Mouse (Mus musculus): Measurements from ENCODE around the gene Ergic2. TPM values are rescaled to one million over a fixed set of nuclear protein-coding genes. Genes with fewer than 3 reads are reported as not detected.
"Not testable (repeated sequence)": the region's sequence is repeated elsewhere in the genome, so short reads cannot be mapped to it uniquely, and the experiment has no call there.

The Ergic2 gene
- polyA plus RNA-seq, 1 experiment from 2014 or later: 182 TPM

GRCm38 (mm10) chr6:148205134-148205533 is 7.0 kb downstream of the Ergic2 start:
- Histone ChIP-seq H3K9ac (no peak overlapping the region), H3K36me3 (peaks cover 32% of the 10 kb centered on the region), H3K4me1 (replicated peaks) (peaks cover 1% of the 10 kb centered on the region), H3K9me3 (no peaks in the 10 kb centered on the region), H3K27me3 (no peaks in the 10 kb centered on the region), H3K27ac (replicated peaks) (no peak overlapping the region), H3K4me3 (no peak overlapping the region), H3K4me2 (no peak overlapping the region)
- no peak for ATAC-seq (ENCODE audit: low FRiP score, low read depth)
- WGBS: 87% methylated on average over 1 of the region's 1 CpGs

- Histone ChIP-seq H3K36me3 (peaks cover 59% of the 10 kb centered on the region), H3K27ac (replicated peaks) (no peak overlapping the region), H3K4me1 (replicated peaks) (no peaks in the 10 kb centered on the region), H3K27me3 (no peaks in the 10 kb centered on the region), H3K4me2 (no peak overlapping the region), H3K9me3 (no peaks in the 10 kb centered on the region), H3K4me3 (no peak overlapping the region), H3K9ac (no peak overlapping the region)
- ATAC-seq (ENCODE audit: low FRiP score, low read depth): no peak
- WGBS: 98% methylated on average over 3 of the region's 3 CpGs
Observed at GRCm38 (mm10) chr6:148199729-148200128, 12.4 kb downstream of the Ergic2 start.

GRCm38 (mm10) chr6:148199177-148199576 is 13.0 kb downstream of the Ergic2 start:
- WGBS: 90% methylated on average over 2 of the region's 2 CpGs
- no peak overlapping the region for H3K4me3 ChIP-seq
- peaks cover 64% of the 10 kb centered on the region for H3K36me3 ChIP-seq
- ATAC-seq (ENCODE audit: low FRiP score, low read depth): no peak
- no peaks in the 10 kb centered on the region for H3K9me3 ChIP-seq
- H3K27ac ChIP-seq (replicated peaks): no peak overlapping the region
- no peaks in the 10 kb centered on the region for H3K27me3 ChIP-seq
- H3K4me2 ChIP-seq: no peak overlapping the region
- H3K4me1 ChIP-seq (replicated peaks): no peaks in the 10 kb centered on the region
- H3K9ac ChIP-seq: no peak overlapping the region

- H3K9ac ChIP-seq: no peak overlapping the region
- 93% methylated on average over 6 of the region's 6 CpGs for WGBS
- peaks cover 58% of the 10 kb centered on the region for H3K36me3 ChIP-seq
- H3K27ac ChIP-seq (replicated peaks): no peak overlapping the region
- H3K4me3 ChIP-seq: no peak overlapping the region
- H3K4me2 ChIP-seq: no peak overlapping the region
- no peak for ATAC-seq (ENCODE audit: low FRiP score, low read depth)
- no peaks in the 10 kb centered on the region for H3K27me3 ChIP-seq
- H3K9me3 ChIP-seq: no peaks in the 10 kb centered on the region
- no peaks in the 10 kb centered on the region for H3K4me1 ChIP-seq (replicated peaks)
Observed at GRCm38 (mm10) chr6:148193972-148194701, 18.0 kb downstream of the Ergic2 start.

GRCm38 (mm10) chr6:148185694-148186093 is 26.5 kb downstream of the Ergic2 start:
- Histone ChIP-seq H3K4me2 (no peak overlapping the region), H3K4me3 (no peak overlapping the region), H3K27me3 (no peaks in the 10 kb centered on the region), H3K27ac (replicated peaks) (no peak overlapping the region), H3K4me1 (replicated peaks) (no peaks in the 10 kb centered on the region), H3K9me3 (no peaks in the 10 kb centered on the region), H3K36me3 (peaks cover 80% of the 10 kb centered on the region), H3K9ac (no peak overlapping the region)
- no peak for ATAC-seq (ENCODE audit: low FRiP score, low read depth)
- 97% methylated on average over 1 of the region's 1 CpGs for WGBS

- Histone ChIP-seq H3K27ac (replicated peaks) (no peak overlapping the region), H3K4me2 (no peak overlapping the region), H3K4me3 (no peak overlapping the region), H3K4me1 (replicated peaks) (no peaks in the 10 kb centered on the region), H3K27me3 (no peaks in the 10 kb centered on the region), H3K9ac (no peak overlapping the region), H3K9me3 (no peaks in the 10 kb centered on the region), H3K36me3 (0 out of 2 replicates have a peak, but pooled peaks cover 2% of the 10 kb centered on the region)
- no peak for ATAC-seq (ENCODE audit: low FRiP score, low read depth)
- WGBS: 92% methylated on average over 3 of the region's 3 CpGs
Observed at GRCm38 (mm10) chr6:148172904-148173303, 39.3 kb downstream of the Ergic2 start.

GRCm38 (mm10) chr6:148152305-148152704 is 59.9 kb downstream of the Ergic2 start:
- 69% methylated on average over 4 of the region's 4 CpGs for WGBS
- not testable (repeated sequence) for H3K36me3 ChIP-seq; H3K9ac ChIP-seq; ATAC-seq (ENCODE audit: low FRiP score, low read depth); H3K4me1 ChIP-seq (replicated peaks); H3K9me3 ChIP-seq; H3K27me3 ChIP-seq; H3K27ac ChIP-seq (replicated peaks); H3K4me3 ChIP-seq; H3K4me2 ChIP-seq

GRCm38 (mm10) chr6:148142421-148142820 is 69.8 kb downstream of the Ergic2 start:
- H3K27ac ChIP-seq (replicated peaks): no peak overlapping the region
- 85% methylated on average over 1 of the region's 1 CpGs for WGBS
- no peak overlapping the region for H3K4me2 ChIP-seq
- ATAC-seq (ENCODE audit: low FRiP score, low read depth): no peak
- no peaks in the 10 kb centered on the region for H3K4me1 ChIP-seq (replicated peaks)
- no peak overlapping the region for H3K9ac ChIP-seq
- peaks cover 3% of the 10 kb centered on the region; the same call in 1 of the 2 replicates for H3K27me3 ChIP-seq
- H3K36me3 ChIP-seq: no peaks in the 10 kb centered on the region
- no peaks in the 10 kb centered on the region for H3K9me3 ChIP-seq
- H3K4me3 ChIP-seq: no peak overlapping the region

- Histone ChIP-seq H3K27me3 (peaks cover 3% of the 10 kb centered on the region; the same call in 1 of the 2 replicates), H3K4me2 (no peak overlapping the region), H3K4me1 (replicated peaks) (no peaks in the 10 kb centered on the region), H3K4me3 (no peak overlapping the region), H3K36me3 (no peaks in the 10 kb centered on the region), H3K27ac (replicated peaks) (no peak overlapping the region), H3K9me3 (no peaks in the 10 kb centered on the region), H3K9ac (no peak overlapping the region)
- WGBS: 88% methylated on average over 5 of the region's 5 CpGs
- ATAC-seq (ENCODE audit: low FRiP score, low read depth): no peak
Observed at GRCm38 (mm10) chr6:148141874-148142273, 70.3 kb downstream of the Ergic2 start.

GRCm38 (mm10) chr6:148139288-148139995 is 72.7 kb downstream of the Ergic2 start:
- no peak for ATAC-seq (ENCODE audit: low FRiP score, low read depth)
- Histone ChIP-seq H3K9ac (no peak overlapping the region), H3K36me3 (no peaks in the 10 kb centered on the region), H3K4me3 (no peak overlapping the region), H3K27ac (replicated peaks) (no peak overlapping the region), H3K4me2 (no peak overlapping the region), H3K27me3 (peaks cover 3% of the 10 kb centered on the region; the same call in 1 of the 2 replicates), H3K4me1 (replicated peaks) (no peaks in the 10 kb centered on the region), H3K9me3 (no peaks in the 10 kb centered on the region)
- WGBS: 90% methylated on average over 6 of the region's 6 CpGs

GRCm38 (mm10) chr6:148135769-148136382 is 76.3 kb downstream of the Ergic2 start:
- Histone ChIP-seq H3K9ac (no peak overlapping the region), H3K27ac (replicated peaks) (no peak overlapping the region), H3K4me3 (no peak overlapping the region), H3K36me3 (no peaks in the 10 kb centered on the region), H3K4me2 (no peak overlapping the region), H3K4me1 (replicated peaks) (peaks cover 5% of the 10 kb centered on the region; the same call in 1 of the 2 replicates), H3K9me3 (no peaks in the 10 kb centered on the region), H3K27me3 (peaks cover 3% of the 10 kb centered on the region; the same call in 1 of the 2 replicates)
- ATAC-seq (ENCODE audit: low FRiP score, low read depth): peak; percentile 88
- 31% methylated on average over 9 of the region's 9 CpGs for WGBS

- no peak for ATAC-seq (ENCODE audit: low FRiP score, low read depth)
- no peaks in the 10 kb centered on the region for H3K9me3 ChIP-seq
- no peak overlapping the region for H3K9ac ChIP-seq
- peaks cover 5% of the 10 kb centered on the region; the same call in 1 of the 2 replicates for H3K4me1 ChIP-seq (replicated peaks)
- no peak overlapping the region for H3K4me3 ChIP-seq
- H3K27me3 ChIP-seq: peaks cover 2% of the 10 kb centered on the region; the same call in 1 of the 2 replicates
- H3K4me2 ChIP-seq: no peak overlapping the region
- H3K27ac ChIP-seq (replicated peaks): no peak overlapping the region
- no peaks in the 10 kb centered on the region for H3K36me3 ChIP-seq
Observed at GRCm38 (mm10) chr6:148133536-148133935, 78.6 kb downstream of the Ergic2 start.
